Mouse (Mus musculus) embryonic fibroblast, embryonic 13.5 days (primary cell): ENCODE measurements around the gene Ruvbl1.

Source experiments
- CTCF ChIP-seq: IDR thresholded peaks from 2 replicates; pipeline ENCODE4 v1.5.1; 2011; ENCODE audit warnings: mild to moderate bottlenecking, control low read depth, low read length, moderate library complexity, borderline replicate concordance; ENCODE audit not compliant: insufficient read depth
- POLR2A ChIP-seq: IDR thresholded peaks from 2 replicates; pipeline ENCODE4 v1.6.1; 2011; ENCODE audit warnings: low read depth, mild to moderate bottlenecking, control low read depth, low read length, moderate library complexity

DNA sequence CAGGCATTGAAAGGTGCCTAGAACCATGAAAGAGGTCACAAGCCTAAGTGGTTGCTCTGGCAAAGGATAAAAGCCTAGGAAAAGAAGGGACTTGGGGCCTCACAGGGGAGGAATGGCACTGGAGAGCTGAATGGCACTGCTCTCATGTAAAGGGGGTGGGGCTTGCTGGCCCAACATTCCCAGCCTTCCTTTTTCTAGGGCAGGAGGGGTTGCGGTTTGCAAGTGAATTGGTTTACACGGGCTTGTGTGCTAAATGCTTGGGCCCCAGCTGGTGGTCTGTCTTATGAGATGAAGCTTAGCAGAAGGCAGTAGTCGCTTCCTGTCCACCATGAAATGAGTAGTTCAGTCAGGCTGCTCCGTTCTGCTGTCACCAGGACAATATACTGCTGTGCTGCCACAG, 17.8 kb upstream of the Ruvbl1 start:
- TF ChIP-seq CTCF (no peak), POLR2A (no peak)
